Comparison of ENCODE assay signal across 8 mouse cellular contexts in the genomic region with DNA sequence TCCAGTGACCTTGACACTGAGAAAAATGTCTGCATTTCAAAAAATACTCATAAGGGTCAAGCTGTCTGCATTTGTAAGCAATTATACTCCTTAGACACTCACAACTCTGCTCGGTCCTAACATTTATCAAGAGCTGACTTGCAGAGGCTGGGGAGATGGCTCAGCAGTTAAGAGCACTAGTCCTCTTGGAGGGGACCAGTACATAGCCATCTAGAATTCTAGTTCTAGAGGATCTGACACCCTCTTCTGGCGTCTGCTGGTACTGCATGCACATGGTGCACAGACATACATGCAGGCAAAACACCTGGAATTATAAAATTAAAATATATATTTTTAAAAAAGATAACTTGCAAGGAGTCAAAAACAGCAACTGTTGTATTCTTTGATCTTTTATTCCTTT. TPM values are rescaled to one million over a fixed set of nuclear protein-coding genes. Genes with fewer than 3 reads are reported as not detected.
DNase-seq lines count a peak whose midpoint lies in the region; ATAC-seq and TF ChIP-seq lines count a peak whose summit lies in the region.
"Had no signal": no experiment of that assay in that cellular context is flagged by ENCODE, and none has a peak within 500 bp of the region (broad histone marks: within the 10 kb centered on the region; RNA-seq: fewer than 3 reads in every experiment).

No protein-coding gene starts in this region.

- ATAC-seq in G1E (ENCODE audit: extremely low read depth, insufficient number of reproducible peaks, low FRiP score, poor library complexity, severe bottlenecking): no peak

- no peak overlapping the region for H3K4me3 ChIP-seq in G1E (ENCODE audit: low read depth, low read length)

- DNase-seq in kidney, adult 9 months: peak; percentile 40
- no peak for DNase-seq in kidney, adult 11 months
- DNase-seq in B cell, adult 2 months: peak; percentile 34 to 40
- DNase-seq in G1E (ENCODE audit: low spot score): no peak
- DNase-seq in kidney, postnatal 4 days: peak; percentile 74 to 78
- DNase-seq in natural killer cell, adult 2 months (ENCODE audit: low spot score in 2 of 2): no peak
- DNase-seq in yolk sac, embryonic 10.5 days (ENCODE audit: low spot score): no peak
- DNase-seq: right cerebral cortex, adult 18-20 months had no signal

- no peaks in the 10 kb centered on the region for H3K4me1 ChIP-seq in G1E (ENCODE audit: insufficient read depth, low read depth, low read length)

- 0 out of 2 replicates have a peak, but pooled peaks have one; percentile 4 for TF ChIP-seq CTCF in G1E (IDR thresholded peaks at IDR 0.05; ENCODE audit: low read depth, low read length)

- H3K36me3 ChIP-seq in G1E (replicated peaks): no peaks in the 10 kb centered on the region

- no peaks in the 10 kb centered on the region for H3K9me3 ChIP-seq in G1E (replicated peaks)

- H3K27me3 ChIP-seq in G1E (ENCODE audit: insufficient read depth, low read length): peaks cover 17% of the 10 kb centered on the region; the same call in 1 of the 2 replicates

RNA-seq across cellular contexts. Expression of a gene that starts 47.5 kb away (rescaled TPM):
- total RNA-seq in G1E (2014; fragmentation: Nextera tagmentation) (24.4 and 24.9 TPM in 2 replicates), G1E (2017) (23.5 and 29.3 TPM in 2 replicates)
- polyA plus RNA-seq in G1E (2012): 43.5 and 45.5 TPM in 2 replicates

Comparison
In these comparisons a context has a peak if more than half of its experiments do, and no peak if none do; other contexts are left out.
1. DNase-seq: peak in kidney, adult 9 months (single experiment), B cell, adult 2 months (2 of 2) and kidney, postnatal 4 days (2 of 2); none in kidney, adult 11 months (single experiment), G1E (single experiment), natural killer cell, adult 2 months (0 of 2) and yolk sac, embryonic 10.5 days (single experiment).